Mouse (Mus musculus) cortical plate, adult 2 months (tissue): Measurements from ENCODE around the gene Magel2.

Experiments
- CTCF ChIP-seq: fragments of 200-500 bp; IDR thresholded peaks from 2 replicates; pipeline ENCODE4 v1.5.1; 2011; ENCODE audit warnings: mild to moderate bottlenecking, control low read depth, low read length; ENCODE audit not compliant: insufficient read depth; ENCODE audit errors: extremely low read depth
- POLR2A ChIP-seq: fragments of 200-500 bp; IDR thresholded peaks from 2 replicates; pipeline ENCODE4 v1.6.1; 2011; ENCODE audit warnings: mild to moderate bottlenecking, low read length, control low read depth; ENCODE audit not compliant: insufficient read depth; ENCODE audit errors: extremely low read depth

DNA sequence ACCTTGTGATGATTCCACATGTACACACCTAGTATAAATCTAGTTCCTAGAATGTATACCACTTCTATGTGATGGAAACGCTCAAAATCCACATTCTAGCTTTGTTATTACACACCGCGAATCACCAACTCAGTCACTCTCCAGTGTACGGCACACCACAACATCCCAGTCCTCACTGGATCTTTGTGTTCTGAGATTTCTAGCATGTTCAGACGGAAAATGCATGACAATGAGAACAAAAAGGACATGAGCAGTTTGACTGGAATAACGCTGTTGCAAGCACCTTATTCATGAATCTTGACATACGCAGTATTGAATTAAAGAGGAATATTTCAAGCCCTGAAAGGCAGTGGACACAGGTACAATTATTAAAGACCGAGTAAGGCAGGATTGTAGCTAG is 10.1 kb upstream of the Magel2 start:
- no peak for TF ChIP-seq CTCF
- TF ChIP-seq POLR2A, result no peak
